Mouse (Mus musculus) heart, embryonic 13.5 days (tissue): ENCODE data around the gene Ppp1r1b. TPM values are rescaled to one million over a fixed set of nuclear protein-coding genes. Genes with fewer than 3 reads are reported as not detected.
"Not testable (repeated sequence)": the region's sequence is repeated elsewhere in the genome, so short reads cannot be mapped to it uniquely, and the experiment has no call there.

Experiments used
- ATAC-seq: fragments of 200-750 bp; cut with Nextera tagmentation; 2 replicates; pipeline ENCODE4 v1.8.0; 2017; ENCODE audit warnings: moderate TSS enrichment; ENCODE audit not compliant: insufficient number of reproducible peaks, low FRiP score, low TSS enrichment; ENCODE audit errors: extremely low read depth
- H3K27ac ChIP-seq: fragments of 300-500 bp; sonication (generic); replicated peaks from 2 replicates; pipeline ENCODE4 v1.5.1; 2015; ENCODE audit warnings: moderate library complexity, mild to moderate bottlenecking, inconsistent platforms
- H3K27me3 ChIP-seq: fragments of 300-500 bp; sonication (generic); replicated peaks from 2 replicates; pipeline ENCODE4 v1.6.1; 2015; ENCODE audit warnings: mild to moderate bottlenecking, inconsistent platforms
- H3K36me3 ChIP-seq: fragments of 300-500 bp; sonication (generic); 2 replicates; pipeline ENCODE4 v1.6.1; 2015; ENCODE audit warnings: mild to moderate bottlenecking, inconsistent platforms
- H3K4me1 ChIP-seq: fragments of 300-500 bp; sonication (generic); 2 replicates; pipeline ENCODE4 v1.6.1; 2015; ENCODE audit warnings: inconsistent platforms
- H3K4me2 ChIP-seq: fragments of 300-500 bp; sonication (generic); 2 replicates; pipeline ENCODE4 v1.6.1; 2015; ENCODE audit warnings: inconsistent platforms, mild to moderate bottlenecking, moderate library complexity
- H3K4me3 ChIP-seq: fragments of 300-500 bp; sonication (generic); 2 replicates; pipeline ENCODE4 v1.5.1; 2015; ENCODE audit warnings: moderate library complexity, mild to moderate bottlenecking, inconsistent platforms
- H3K9ac ChIP-seq: fragments of 300-500 bp; sonication (generic); 2 replicates; pipeline ENCODE4 v1.6.1; 2015; ENCODE audit warnings: inconsistent platforms, mild to moderate bottlenecking, moderate library complexity
- H3K9me3 ChIP-seq: fragments of 300-500 bp; sonication (generic); 2 replicates; pipeline ENCODE4 v1.6.1; 2016; ENCODE audit warnings: inconsistent platforms
- WGBS: fragments of 180-500 bp; shearing (Covaris S2); methylation state at CpG from one replicate; pipeline ENCODE4 v1.1.7; 2015; ENCODE audit warnings: mixed read lengths; 5-methylcytosine and 5-hydroxymethylcytosine counted together
- polyA plus RNA-seq: library from polyadenylated mRNA; unstranded; fragments of >200 nt; fragmentation: Nextera tagmentation; extraction: Ambion mirVana; gene quantifications from 2 replicates; pipeline ENCODE4 v1.2.1, GENCODE M21; 2015

The Ppp1r1b gene
- polyA plus RNA-seq, 1 experiment from 2014 or later: 40.5 TPM

- WGBS: 55% methylated on average over 11 of the region's 11 CpGs
- Histone ChIP-seq H3K4me3 (no peak overlapping the region), H3K27ac (peak overlapping the region; percentile 57), H3K9ac (peak overlapping the region; percentile 55; the same call in 1 of the 2 replicates), H3K36me3 (peaks cover 66% of the 10 kb centered on the region), H3K4me1 (peaks cover 79% of the 10 kb centered on the region), H3K9me3 (no peaks in the 10 kb centered on the region), H3K27me3 (no peaks in the 10 kb centered on the region), H3K4me2 (no peak overlapping the region)
- 0 out of 2 replicates have a peak, but pooled peaks have one; percentile 4 for ATAC-seq
Observed at GRCm38 (mm10) chr11:98377787-98378186, 29.6 kb downstream of the Ppp1r1b start.

GRCm38 (mm10) chr11:98379379-98379778 lies 31.2 kb downstream of the Ppp1r1b start:
- Histone ChIP-seq H3K4me1 (peaks cover 76% of the 10 kb centered on the region), H3K9me3 (no peaks in the 10 kb centered on the region), H3K27ac (peak overlapping the region; percentile 51), H3K4me2 (no peak overlapping the region), H3K27me3 (0 out of 2 replicates have a peak, but pooled peaks cover 3% of the 10 kb centered on the region), H3K4me3 (no peak overlapping the region), H3K9ac (peak overlapping the region; percentile 30), H3K36me3 (peaks cover 66% of the 10 kb centered on the region)
- ATAC-seq: no peak
- 53% methylated on average over 7 of the region's 7 CpGs for WGBS

GRCm38 (mm10) chr11:98380106-98380505 lies 31.9 kb downstream of the Ppp1r1b start:
- 0 out of 2 replicates have a peak overlapping the region, but pooled peaks have one; percentile 30 for H3K9ac ChIP-seq
- H3K36me3 ChIP-seq: peaks cover 60% of the 10 kb centered on the region
- no peaks in the 10 kb centered on the region for H3K9me3 ChIP-seq
- H3K4me2 ChIP-seq: no peak overlapping the region
- no peak for ATAC-seq
- peaks cover 8% of the 10 kb centered on the region; the same call in 1 of the 2 replicates for H3K27me3 ChIP-seq
- WGBS: 69% methylated on average over 6 of the region's 6 CpGs
- H3K27ac ChIP-seq: peak overlapping the region; percentile 51; the same call in 1 of the 2 replicates
- peaks cover 76% of the 10 kb centered on the region for H3K4me1 ChIP-seq
- no peak overlapping the region for H3K4me3 ChIP-seq

DNA sequence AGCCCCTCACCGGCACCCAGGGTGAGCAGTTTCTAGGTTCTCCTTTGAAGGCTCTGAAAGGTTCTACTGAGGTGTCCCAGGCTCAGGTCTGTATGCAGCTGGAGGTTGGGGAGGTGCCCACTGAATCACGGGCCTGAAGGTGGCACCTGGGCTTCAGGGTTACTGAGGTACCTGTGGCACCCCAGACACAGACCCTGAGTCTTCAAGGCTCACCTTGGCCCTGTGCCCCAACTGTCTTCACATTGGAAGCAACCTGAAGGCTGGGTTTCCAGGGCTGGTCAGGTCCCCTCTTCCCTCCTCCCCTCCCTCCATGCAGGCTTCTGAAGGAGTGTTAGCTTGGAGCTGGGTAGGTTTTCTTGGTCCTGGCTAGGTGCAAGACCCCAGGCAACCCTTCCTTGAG lies 33.4 kb downstream of the Ppp1r1b start:
- Histone ChIP-seq H3K9ac (no peak overlapping the region), H3K36me3 (peaks cover 45% of the 10 kb centered on the region), H3K4me2 (no peak overlapping the region), H3K27ac (0 out of 2 replicates have a peak overlapping the region, but pooled peaks have one; percentile 3), H3K4me1 (peaks cover 76% of the 10 kb centered on the region), H3K4me3 (no peak overlapping the region), H3K9me3 (no peaks in the 10 kb centered on the region), H3K27me3 (peaks cover 23% of the 10 kb centered on the region)
- no peak for ATAC-seq
- 91% methylated on average over 2 of the region's 2 CpGs for WGBS

GRCm38 (mm10) chr11:98382405-98382804 lies 34.2 kb downstream of the Ppp1r1b start:
- H3K9ac ChIP-seq, H3K9me3 ChIP-seq, ATAC-seq, H3K4me2 ChIP-seq, H3K4me3 ChIP-seq: not testable (repeated sequence)
- Histone ChIP-seq H3K4me1 (peaks cover 76% of the 10 kb centered on the region), H3K27me3 (peaks cover 31% of the 10 kb centered on the region), H3K27ac (peak overlapping the region; percentile 50; the same call in 1 of the 2 replicates), H3K36me3 (peaks cover 37% of the 10 kb centered on the region)
- WGBS: 24% methylated on average over 2 of the region's 2 CpGs

DNA sequence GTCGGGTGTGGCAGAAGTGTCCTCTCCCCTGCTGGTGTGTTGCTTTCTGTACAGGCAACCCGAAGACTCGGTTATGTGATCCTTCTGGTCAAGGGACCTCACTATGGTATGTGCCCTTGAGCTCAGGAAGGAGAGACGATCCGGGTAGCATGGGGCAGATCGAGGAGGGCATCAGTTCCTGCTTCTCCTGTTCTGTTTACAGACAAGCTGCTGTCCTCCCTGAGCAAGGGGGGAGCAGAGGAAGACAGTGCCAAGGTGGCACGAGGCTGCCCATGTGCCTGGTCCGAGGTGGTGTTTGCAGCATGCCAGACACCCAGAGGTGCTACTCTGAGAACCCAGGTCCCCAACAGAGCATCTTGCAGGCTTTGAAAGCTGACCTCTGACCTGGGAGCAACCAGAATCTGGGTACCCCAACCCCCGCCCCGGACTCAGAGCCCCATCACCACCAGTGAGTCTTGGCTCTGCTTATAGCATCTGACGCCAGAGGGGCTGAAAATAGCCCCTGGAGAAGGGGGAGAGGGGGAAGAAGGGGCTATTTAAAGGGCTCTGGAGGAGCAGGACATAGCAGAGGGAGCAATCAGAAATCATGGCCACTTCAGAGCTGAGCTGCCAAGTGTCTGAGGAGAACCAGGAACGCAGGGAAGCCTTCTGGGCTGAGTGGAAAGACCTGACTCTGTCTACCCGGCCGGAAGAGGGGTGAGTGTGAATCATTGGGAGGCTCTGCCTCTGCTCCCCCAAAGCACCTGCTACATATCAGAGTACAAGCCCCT lies 35.2 kb downstream of the Ppp1r1b start, which contains the start of gene Tcap:
Gene Tcap, plus strand, starts transcription at position 551 of the 770 bp plus-strand sequence.
- Histone ChIP-seq H3K9ac (peak within 1 kb of the TSS; percentile 88), H3K27ac (peak within 1 kb of the TSS; percentile 92), H3K4me3 (peak within 1 kb of the TSS; percentile 52), H3K27me3 (peaks cover 41% of the 10 kb centered on the region), H3K9me3 (no peaks in the 10 kb centered on the region), H3K36me3 (peaks cover 27% of the 10 kb centered on the region), H3K4me2 (peak within 1 kb of the TSS; percentile 69), H3K4me1 (peaks cover 76% of the 10 kb centered on the region)
- 27% methylated on average over 14 of the region's 14 CpGs for WGBS
- ATAC-seq: peak; percentile 40; the same call in 1 of the 2 replicates

DNA sequence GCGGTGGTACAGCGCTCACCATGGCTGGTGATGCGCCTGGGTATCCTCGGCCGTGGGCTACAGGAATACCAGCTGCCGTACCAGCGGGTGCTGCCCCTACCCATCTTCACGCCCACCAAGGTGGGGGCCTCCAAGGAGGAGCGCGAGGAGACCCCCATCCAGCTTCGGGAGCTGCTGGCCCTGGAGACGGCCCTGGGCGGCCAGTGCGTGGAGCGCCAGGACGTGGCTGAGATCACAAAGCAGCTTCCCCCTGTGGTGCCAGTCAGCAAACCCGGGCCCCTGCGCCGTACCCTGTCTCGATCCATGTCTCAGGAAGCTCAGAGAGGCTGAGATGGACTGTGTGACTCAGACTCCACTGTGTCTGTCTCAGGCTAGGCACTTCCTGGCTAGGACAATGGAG lies 36.0 kb downstream of the Ppp1r1b start:
- H3K27ac ChIP-seq: peak overlapping the region; percentile 92
- H3K36me3 ChIP-seq: peaks cover 19% of the 10 kb centered on the region
- no peak for ATAC-seq
- peaks cover 45% of the 10 kb centered on the region for H3K27me3 ChIP-seq
- no peaks in the 10 kb centered on the region for H3K9me3 ChIP-seq
- 57% methylated on average over 20 of the region's 20 CpGs for WGBS
- peak overlapping the region; percentile 52 for H3K4me3 ChIP-seq
- H3K9ac ChIP-seq: peak overlapping the region; percentile 88
- peaks cover 76% of the 10 kb centered on the region for H3K4me1 ChIP-seq
- H3K4me2 ChIP-seq: peak overlapping the region; percentile 69

- no peaks in the 10 kb centered on the region for H3K9me3 ChIP-seq
- peaks cover 76% of the 10 kb centered on the region for H3K4me1 ChIP-seq
- peak overlapping the region; percentile 92 for H3K27ac ChIP-seq
- H3K4me2 ChIP-seq: peak overlapping the region; percentile 69
- H3K9ac ChIP-seq: peak overlapping the region; percentile 88
- peak overlapping the region; percentile 52 for H3K4me3 ChIP-seq
- ATAC-seq: no peak
- peaks cover 49% of the 10 kb centered on the region for H3K27me3 ChIP-seq
- whole genome bisulfite sequencing: 45% methylated on average over 8 of the region's 8 CpGs
- H3K36me3 ChIP-seq: peaks cover 11% of the 10 kb centered on the region
Observed at GRCm38 (mm10) chr11:98384721-98385637, 36.8 kb downstream of the Ppp1r1b start.

DNA sequence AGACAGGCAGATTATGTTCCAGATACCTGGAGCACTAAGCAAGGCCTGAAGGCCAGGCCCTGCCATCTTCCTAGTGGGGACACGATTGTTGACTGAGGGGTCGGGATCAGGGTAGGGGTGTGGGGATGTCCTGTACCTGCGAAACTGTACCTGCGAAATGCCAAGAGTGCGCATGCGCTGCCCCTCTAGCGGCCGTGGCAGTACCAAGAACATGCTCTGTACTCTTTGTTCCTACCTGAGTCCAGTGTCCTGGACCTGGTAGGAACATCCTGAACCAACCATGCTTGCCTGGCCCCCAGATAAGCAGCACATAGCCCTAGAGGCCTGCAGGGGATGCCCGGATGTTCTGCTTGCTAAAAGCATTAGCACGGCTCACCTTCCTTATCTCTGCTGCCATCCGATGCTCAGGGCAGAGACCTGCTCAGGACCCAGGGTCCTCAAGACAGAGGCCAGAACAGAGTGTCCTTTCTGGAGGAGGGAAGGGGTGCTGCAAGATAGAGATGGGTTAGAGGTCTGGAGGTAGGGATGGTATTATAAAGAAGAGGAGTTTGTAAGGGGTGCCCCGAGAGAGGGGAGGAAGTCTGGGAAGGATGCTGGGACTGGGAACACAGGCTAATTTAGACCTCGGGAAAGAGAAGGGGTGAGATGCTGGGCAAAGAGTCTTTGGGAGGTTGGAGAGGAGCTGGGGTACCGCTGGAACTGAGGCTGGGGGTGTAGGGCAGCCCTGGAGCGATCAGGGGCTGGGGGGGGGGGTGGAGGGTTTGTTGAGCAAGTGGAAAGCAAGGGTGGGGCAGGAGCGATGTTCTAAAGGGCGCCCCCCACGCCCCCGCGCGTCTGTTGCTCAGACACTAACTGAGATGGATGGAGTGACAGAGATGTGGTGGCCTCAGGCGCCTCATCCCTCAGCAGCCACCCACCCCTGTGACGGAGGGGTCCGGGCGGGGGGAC lies 37.7 kb downstream of the Ppp1r1b start, which contains the start of gene Pnmt:
Gene Pnmt, plus strand, starts transcription at position 813 of the 948 bp plus-strand sequence.
- no peak for ATAC-seq
- Histone ChIP-seq H3K9ac (peak within 1 kb of the TSS; percentile 88), H3K4me1 (peaks cover 73% of the 10 kb centered on the region), H3K9me3 (no peaks in the 10 kb centered on the region), H3K27ac (peak within 1 kb of the TSS; percentile 92; the same call in 1 of the 2 replicates), H3K4me3 (peak within 1 kb of the TSS; percentile 52), H3K27me3 (peaks cover 59% of the 10 kb centered on the region), H3K4me2 (peak within 1 kb of the TSS; percentile 69), H3K36me3 (peaks cover 2% of the 10 kb centered on the region)
- WGBS: 39% methylated on average over 25 of the region's 25 CpGs

- Histone ChIP-seq H3K27me3 (peaks cover 61% of the 10 kb centered on the region), H3K4me1 (peaks cover 80% of the 10 kb centered on the region), H3K4me3 (peak overlapping the region; percentile 26), H3K9me3 (no peaks in the 10 kb centered on the region), H3K4me2 (peak overlapping the region; percentile 69), H3K9ac (peak overlapping the region; percentile 88), H3K36me3 (no peaks in the 10 kb centered on the region), H3K27ac (no peak overlapping the region)
- 13% methylated on average over 24 of the region's 24 CpGs for WGBS
- ATAC-seq: no peak
Observed at GRCm38 (mm10) chr11:98386596-98386995, 38.4 kb downstream of the Ppp1r1b start.
